Mouse (Mus musculus) hematopoietic stem cell, adult 5-6 weeks (primary cell): ENCODE measurements around the gene Iqcb1. TPM values are rescaled to one million over a fixed set of nuclear protein-coding genes. Genes with fewer than 3 reads are reported as not detected.

ENCODE experiments used
- ATAC-seq, 2 experiments: fragments of 125-278 bp in 1 of 2; replicated peaks in 1 of 2; 2 replicates each; pipeline ENCODE4 v1.8.0; 2016 to 2017; ENCODE audit warnings: inconsistent platforms in 2 of 2, mild to moderate bottlenecking in 2 of 2, moderate number of reproducible peaks in 2 of 2, low read depth in 1 of 2, moderate TSS enrichment in 1 of 2; ENCODE audit not compliant: low FRiP score in 2 of 2, poor library complexity in 2 of 2, severe bottlenecking in 2 of 2, insufficient read depth in 1 of 2, low TSS enrichment in 1 of 2
- total RNA-seq: library from RNA; stranded (forward); fragments of 172-1452, 232-1000 nt; gene quantifications from 2 replicates; pipeline ENCODE4 v1.2.3, GENCODE M21; 2017

The Iqcb1 gene
- total RNA-seq, 1 experiment from 2014 or later = 46.5 TPM

DNA sequence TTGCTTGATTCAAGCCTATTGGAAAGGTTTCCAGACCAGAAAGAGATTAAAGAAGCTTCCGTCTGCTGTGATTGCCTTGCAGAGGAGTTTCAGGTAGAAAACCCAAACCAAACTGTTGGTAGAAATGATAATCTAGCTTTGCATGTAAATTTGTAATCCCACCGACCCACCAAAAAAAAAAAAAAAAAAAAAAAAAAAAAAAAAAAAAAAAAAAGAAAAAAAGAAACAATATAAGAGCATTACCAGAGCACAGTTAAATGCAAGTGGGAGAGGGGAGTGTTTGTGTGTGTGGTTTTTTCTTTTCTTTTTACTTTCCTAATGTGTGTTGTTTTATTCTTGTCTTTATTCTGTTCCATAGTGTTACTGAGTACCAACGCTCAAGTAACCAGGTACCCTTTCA lies 23.0 kb downstream of the Iqcb1 start:
- ATAC-seq = no peak

DNA sequence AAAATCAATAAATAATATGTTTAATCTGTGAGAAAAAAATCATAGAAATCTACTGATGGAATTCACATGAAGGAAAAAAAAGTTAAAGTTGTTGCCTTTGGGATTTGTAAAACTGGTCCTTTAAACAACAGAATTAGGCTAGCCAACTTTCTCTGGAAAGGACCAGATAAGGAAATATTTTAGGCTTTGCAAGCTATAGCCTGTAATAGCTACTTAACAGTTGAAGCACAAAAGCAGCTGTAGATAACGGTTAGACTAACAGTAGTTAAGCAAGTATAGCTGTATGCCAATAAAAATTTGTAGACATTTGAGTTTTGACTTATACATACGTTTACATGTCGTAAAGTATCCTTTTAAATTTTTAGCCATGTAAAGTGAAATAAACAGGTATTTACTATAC lies 35.4 kb downstream of the Iqcb1 start:
- ATAC-seq = no peak

GRCm38 (mm10) chr16:36869442-36869841 lies 41.3 kb downstream of the Iqcb1 start:
- ATAC-seq = no peak

GRCm38 (mm10) chr16:36874583-36875275 lies 46.5 kb downstream of the Iqcb1 start, which contains the start of the genes Eaf2 and Golgb1:
Gene Eaf2, minus strand, starts transcription at chr16:36875003.
Gene Golgb1, plus strand, starts transcription at chr16:36875140.
- peak; percentile 100 for ATAC-seq

- ATAC-seq = no peak; a peak in 1 of 4 replicates
Observed at GRCm38 (mm10) chr16:36875276-36875851, 47.2 kb downstream of the Iqcb1 start.

DNA sequence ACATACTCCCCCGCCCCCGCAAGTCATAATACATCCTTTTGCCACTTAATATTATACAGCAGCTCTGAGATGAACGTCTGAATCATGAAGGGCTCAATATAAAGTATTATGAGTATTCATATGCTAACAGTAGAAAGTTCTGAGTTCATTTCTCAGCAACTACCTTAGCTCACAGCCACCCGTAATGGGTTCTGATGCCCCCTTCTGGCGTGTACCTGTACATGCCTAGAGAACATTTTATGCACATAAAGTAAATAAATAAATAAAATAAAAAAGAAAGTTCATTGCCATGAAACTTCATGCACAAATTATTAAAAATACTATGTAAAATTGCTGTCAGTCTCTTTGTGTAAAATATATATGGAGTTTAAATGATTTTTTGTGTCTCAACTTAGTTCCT lies 49.1 kb downstream of the Iqcb1 start:
- ATAC-seq = no peak

GRCm38 (mm10) chr16:36882737-36883343 lies 54.7 kb downstream of the Iqcb1 start:
- no peak for ATAC-seq

GRCm38 (mm10) chr16:36884881-36885280 lies 56.7 kb downstream of the Iqcb1 start:
- peak in 1 of 2 experiments; percentile 68; a peak in 3 of 4 replicates for ATAC-seq

- ATAC-seq = no peak
Observed at GRCm38 (mm10) chr16:36885912-36886311, 57.7 kb downstream of the Iqcb1 start.

DNA sequence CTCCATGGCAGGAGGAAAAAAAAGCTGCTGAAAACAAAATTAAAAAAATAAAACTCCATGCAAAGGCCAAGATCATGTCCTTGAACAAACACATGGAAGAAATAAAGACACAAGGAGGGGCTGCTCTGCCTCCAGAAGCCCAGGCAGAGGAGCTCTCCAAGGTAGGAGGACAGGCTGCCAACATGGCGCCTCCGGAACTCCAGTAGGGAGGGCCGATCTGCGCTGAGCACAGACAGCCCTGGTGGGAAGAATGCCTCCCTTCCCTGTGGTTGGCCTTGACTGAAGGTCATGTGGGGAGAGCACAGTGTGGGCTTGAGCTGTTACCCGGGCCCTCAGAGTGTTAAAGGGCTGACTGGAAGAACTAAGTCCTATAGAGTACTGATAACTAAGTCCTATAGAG lies 59.4 kb downstream of the Iqcb1 start:
- ATAC-seq = no peak

DNA sequence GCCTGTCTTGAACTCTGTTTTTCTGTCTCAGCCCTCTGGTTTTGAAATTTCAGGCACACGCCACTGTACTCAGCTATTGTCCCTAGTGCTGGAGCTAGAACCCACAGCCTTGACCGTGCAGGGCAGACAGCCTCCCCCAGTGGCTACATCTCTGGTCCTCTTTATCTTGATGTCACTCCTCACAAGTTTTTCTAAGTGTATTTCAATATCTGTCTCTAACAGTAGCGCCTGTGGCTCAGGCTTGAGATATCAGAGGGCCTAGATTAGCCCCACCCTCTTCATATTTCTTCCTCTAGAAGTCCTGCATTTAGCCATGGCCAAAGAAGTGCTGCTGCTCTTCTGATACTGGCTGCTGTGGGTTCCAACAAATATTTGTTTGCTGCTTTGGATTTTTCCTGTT lies 62.4 kb downstream of the Iqcb1 start:
- ATAC-seq = peak in 1 of 2 experiments; percentile 36; a peak in 2 of 4 replicates

DNA sequence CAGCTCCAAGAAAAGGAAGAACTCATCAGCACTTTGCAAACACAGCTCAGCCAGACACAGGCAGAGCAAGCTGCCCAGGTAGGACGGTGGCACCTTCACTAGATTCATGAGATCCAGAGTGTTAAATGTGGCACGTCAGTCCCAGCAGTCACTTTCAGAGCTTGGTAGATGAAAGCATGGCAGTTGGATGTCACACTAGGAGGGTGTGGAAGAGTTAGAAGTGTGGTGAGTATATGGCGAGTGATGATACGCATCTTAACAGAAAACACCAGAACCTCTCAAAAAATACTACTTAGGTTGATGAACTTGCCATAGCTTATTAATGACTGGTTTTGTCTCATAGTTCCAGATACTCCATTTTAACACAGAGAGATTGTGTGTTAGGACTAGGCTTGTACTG lies 63.2 kb downstream of the Iqcb1 start:
- ATAC-seq = no peak

DNA sequence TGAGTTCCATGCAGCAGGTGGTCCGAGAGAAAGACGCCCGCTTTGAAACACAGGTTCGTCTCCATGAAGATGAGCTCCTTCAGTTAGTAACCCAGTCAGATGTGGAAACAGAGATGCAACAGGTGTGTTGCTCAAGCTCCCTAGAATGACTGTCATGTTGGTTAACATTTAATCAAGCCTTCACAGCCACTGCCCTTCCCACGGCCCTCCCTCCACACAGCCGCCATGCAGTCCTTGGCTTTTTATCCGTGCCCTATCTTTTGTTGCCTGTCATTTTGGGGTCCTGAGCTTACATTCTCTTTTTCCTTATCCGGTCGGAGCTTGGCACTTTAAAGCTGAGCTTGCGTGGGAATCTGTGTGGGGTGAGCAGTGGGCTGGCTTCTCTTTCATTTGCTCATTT lies 65.1 kb downstream of the Iqcb1 start:
- no peak for ATAC-seq

DNA sequence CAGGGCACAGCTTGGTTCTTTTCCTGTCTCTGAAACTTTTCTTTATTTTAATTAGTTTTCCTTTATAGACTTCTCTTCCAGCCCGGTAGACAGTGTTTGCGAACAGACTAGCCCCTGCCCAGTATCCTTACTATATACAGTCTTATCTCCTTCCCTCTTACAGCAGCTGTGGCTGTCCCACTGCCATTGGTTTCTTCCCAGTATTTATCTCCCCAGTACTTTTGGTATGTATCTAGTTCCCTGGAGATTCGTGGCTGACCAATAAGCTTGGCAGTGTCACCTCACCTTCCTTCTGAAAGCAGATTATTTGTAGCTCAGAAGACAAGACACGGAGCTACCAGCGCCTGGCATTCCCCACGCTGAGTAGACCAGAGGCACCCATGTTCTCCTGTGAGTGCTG lies 68.5 kb downstream of the Iqcb1 start:
- ATAC-seq = no peak

- ATAC-seq = no peak
Observed at GRCm38 (mm10) chr16:36903156-36903555, 75.0 kb downstream of the Iqcb1 start.

GRCm38 (mm10) chr16:36911909-36912308 lies 83.7 kb downstream of the Iqcb1 start:
- no peak for ATAC-seq

GRCm38 (mm10) chr16:36912311-36912710 lies 84.1 kb downstream of the Iqcb1 start:
- no peak for ATAC-seq

DNA sequence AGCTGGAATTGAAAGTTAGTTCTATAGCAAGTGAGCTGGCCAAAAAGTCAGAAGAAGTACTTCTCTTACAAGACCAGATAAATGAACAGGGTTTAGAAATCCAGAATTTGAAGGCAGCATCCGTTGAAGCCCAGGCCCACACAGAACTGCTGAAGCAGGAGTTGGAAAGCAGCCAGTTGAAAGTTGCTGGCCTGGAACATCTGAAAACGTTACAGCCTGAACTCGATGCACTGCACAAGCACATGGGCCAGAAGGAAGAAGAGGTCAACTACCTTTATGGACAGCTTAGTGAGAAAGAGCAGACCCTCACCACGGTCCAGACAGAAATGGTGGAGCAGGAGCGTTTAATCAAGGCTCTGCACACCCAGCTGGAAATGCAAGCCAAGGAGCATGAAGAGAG lies 86.0 kb downstream of the Iqcb1 start:
- no peak for ATAC-seq

GRCm38 (mm10) chr16:36918505-36918904 lies 90.3 kb downstream of the Iqcb1 start:
- ATAC-seq = no peak
